Mouse (Mus musculus): ENCODE measurements around the gene Enkd1.

The Enkd1 gene

DNA sequence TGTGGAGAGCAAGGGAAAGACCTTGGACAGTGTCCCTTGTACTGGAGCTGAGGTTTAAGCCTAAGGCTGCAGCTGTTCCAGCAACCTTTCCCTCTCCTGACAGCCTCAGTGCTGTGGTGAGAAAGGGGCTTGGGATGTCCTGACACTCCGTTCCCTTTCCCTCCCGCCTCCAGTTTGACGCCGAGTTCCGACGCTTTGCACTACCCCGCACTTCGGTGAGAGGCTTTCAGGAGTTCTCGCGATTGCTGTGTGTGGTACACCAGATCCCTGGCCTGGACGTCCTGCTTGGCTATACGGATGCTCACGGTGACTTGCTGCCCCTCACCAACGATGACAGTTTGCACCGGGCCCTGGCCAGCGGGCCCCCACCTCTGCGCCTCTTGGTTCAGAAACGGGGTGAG lies 6.0 kb downstream of the Enkd1 start:
- no peak for DNase-seq (ENCODE audit: low read depth)

DNA sequence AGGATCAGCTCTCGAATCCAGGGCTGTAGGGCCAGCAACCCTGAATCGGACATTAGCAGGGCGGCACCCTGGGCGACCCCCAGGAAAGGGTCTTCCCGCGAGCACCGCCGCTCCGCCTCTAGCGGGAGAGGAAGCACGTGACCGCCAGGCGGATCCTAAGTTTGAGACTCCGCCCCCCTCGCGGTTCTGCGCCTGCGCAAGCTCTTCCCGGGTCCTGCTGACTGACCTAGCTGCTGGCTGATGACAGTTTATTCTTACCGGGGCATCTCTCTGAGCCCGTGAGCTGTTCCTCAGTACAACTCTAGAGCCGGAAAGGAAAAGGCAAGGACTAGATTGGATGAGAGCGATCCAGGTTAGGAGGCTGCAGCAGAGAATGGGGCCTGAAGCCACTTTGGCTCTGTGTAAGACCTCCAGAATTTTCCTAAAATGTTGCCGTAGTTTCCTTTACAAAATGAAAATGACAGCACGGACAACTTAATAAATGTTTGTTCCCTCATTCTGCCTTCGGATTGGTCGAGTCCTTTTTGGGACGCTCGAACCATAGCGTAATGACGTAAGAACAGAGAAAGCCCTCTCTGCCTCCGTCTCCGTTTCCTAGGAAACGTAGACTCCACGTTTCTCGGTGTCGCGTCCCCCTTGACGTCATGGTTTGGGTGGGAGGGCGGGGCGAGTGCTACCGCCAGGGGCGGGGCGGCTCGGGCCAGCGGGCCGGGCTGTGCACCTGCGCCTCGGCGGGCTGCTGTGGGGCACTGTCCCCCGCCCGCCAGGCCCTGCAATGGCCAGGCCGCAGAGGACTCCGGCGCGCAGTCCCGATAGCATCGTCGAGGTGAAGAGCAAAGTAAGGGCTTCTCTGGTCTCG lies 6.8 kb downstream of the Enkd1 start, which contains the start of the genes Acd and Pard6a:
Gene Acd, minus strand, starts transcription at position 137 of the 859 bp plus-strand sequence.
Gene Pard6a, plus strand, starts transcription at position 183 of the 859 bp plus-strand sequence.
- peak; percentile 89 for DNase-seq (ENCODE audit: low read depth)

DNA sequence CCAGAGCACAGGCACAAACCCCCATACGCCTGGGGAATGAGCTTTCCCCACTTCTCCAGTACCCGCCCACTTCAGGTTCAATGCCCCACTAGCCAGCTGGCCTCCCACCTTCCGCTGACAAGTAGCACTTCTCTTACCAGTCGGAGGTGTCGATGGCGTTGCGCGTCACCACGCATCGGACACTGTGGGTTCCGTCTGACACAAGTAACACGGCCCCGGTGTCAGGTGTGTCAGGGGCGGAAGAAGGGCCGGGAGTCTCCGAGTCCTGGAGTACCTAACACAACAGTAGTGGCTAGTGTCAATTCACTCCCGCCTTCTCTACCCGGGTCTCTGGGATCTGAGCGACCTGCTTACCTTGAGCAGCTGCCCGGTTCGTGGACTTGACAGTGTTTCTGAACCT lies 7.4 kb downstream of the Enkd1 start:
- peak; percentile 47 for DNase-seq (ENCODE audit: low read depth)

DNA sequence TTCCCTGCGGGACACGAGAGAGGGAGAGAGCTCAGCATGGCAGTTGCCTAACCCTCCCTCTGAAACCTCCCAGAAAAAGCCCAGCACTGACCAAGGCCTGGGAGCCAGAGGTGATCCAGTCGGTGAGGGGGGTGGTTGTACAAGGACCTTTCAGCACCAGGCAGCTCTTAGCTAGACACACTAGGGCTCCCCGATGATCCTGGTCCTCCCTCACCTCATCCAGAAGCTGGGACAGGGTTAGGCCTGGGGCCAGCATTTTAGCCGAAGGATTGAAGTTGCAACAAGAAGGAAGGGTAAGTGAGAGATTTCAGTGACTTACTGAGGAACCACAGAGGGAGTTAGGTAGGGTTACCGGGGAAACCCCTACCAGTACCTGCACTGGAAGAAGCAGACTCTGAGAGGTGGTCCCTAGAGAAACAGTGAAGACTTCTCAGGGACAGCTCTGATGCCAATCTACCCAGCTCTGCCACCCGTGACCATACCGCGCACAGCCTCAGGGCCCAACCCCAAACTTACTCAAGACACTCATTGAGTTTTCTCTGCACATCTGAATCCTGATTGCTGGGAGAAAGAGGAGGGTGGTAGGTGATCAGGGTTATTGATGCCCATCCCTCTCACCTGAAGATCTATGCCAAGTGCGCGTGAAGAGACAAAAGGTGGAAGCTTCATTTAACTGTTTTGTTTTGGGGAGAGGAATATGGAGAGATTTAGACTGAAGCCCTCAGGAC lies 8.4 kb downstream of the Enkd1 start:
- no peak for DNase-seq (ENCODE audit: low read depth)

DNA sequence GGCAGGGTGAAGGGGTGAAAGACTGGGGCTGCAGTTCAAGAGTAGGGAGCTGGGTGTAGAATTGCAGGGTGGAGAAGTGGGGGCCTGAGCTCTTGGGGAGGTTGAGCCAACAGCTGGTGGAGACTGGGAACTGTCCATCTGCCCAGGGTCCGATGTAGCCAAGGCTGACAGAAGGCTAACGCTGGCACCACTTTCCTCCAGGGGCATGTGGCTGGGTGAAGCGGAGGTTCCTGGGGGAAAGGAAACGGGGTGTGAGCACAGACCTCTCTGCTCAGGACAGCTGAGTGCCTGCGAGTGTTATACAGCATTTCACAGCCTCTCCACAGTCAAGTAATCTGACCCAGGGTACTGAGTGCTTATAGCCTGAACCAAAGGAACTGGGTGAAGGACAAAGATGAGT lies 9.3 kb downstream of the Enkd1 start:
- DNase-seq (ENCODE audit: low read depth) = no peak

DNA sequence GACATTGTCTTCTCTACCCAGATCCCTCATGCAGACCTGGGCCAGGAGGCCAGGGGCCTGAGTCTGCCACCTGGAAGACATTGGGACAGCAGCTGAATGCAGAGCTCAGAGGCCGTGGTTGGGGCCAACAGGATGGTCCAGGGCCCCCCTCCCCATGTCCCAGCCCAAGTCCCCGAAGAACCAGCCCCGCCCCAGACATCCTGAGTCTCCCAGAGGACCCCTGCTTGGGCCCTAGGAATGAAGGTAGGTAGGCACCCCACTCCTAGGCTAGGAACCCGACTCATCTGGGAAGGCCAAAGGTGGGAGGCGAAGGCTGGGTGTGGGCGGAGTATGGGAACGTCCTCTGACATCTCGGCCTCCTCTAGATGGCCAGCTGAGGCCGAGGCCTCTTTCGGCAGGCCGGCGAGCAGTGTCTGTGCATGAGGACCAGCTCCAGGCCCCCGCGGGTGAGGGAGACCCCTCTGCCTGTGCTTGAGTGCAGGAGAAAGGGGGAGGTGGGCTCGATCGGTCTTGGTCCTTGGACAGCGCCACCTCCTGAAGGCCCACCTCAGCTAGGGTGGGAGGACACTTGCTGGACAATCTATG lies 10.7 kb downstream of the Enkd1 start:
- no peak for DNase-seq (ENCODE audit: low read depth)

DNA sequence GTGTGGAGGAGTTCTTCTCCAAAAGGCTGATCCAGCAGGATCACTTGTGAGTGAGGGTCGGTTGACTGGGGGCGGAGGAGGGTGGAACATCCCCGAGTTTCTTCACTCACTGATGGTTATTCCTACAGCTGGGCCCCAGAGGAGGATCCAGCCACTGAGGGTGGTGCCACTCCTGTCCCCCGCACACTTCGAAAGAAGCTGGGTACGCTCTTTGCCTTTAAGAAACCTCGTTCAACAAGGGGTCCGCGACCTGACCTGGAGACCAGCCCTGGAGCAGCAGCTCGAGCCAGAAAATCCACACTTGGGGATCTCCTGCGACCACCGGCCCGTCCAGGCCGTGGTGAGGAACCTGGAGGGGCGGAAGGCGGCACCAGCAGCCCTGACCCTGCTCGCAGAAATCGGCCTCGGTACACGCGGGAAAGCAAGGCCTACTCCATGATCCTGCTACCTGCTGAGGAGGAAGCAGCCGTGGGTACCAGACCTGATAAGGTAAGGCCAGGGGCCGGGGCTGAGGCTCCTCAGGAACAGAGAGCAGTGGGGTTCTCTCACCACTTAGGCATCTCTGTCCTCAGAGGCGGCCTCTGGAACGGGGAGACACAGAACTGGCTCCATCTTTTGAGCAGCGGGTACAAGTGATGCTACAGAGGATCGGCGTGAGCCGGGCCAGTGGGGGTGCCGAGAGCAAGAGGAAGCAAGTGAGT lies 12.8 kb downstream of the Enkd1 start:
- DNase-seq (ENCODE audit: low read depth) = no peak

DNA sequence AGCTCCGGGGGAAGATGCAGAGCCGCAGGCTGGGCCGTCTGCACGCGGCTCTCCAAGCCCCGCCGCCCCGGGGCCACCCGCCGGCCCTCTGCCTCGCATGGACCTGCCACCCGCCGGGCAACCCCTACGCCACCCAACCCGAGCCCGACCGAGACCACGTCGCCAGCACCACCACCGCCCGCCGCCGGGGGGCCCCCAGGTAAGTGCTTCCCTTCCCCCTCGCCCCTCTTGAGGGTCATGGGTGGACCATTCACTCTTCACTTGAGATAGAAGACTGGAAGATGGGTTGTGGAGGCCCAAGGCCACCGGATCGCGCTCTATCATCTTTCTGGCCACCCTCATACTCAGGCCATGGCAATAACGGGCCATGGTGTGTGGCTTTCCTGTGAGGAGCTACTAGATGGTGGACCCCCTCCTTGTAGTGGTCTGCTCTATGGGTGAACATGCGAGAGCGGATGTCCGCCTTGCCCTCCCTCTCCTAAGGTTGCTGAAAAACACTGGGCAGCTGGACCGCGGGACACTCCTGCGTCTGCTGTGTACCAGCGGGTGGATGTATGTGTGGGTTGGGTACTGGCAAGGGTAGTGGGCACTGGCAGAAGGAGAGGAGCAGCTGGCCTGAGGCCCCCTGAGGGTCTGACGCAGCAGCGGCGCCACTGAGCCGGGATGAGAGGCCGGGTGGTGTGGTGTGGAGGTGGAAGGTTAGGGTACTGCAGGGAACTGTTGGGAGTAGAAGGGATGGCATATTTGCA lies 13.8 kb downstream of the Enkd1 start:
- no peak for DNase-seq (ENCODE audit: low read depth)

DNA sequence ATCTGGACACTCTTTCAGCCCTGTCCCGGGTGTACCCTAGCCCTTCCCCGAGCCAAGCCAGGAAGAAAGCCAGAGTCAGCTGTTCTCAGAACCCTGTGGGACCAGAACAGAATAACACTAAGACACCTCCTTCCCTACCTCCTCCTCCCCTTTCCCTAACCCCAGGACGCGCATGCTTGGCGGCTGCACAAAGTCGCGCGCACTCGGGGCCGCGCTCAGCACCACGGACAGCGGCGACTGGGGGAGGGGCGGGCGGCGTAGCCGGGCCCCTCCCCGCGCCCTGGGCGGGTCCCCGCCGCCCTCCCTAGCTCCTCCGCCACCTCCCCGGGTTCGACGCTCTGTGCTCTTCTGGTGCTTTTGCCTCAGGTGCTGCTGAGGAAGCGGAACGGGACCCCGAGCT lies 14.4 kb downstream of the Enkd1 start:
- DNase-seq (ENCODE audit: low read depth) = peak; percentile 39

DNA sequence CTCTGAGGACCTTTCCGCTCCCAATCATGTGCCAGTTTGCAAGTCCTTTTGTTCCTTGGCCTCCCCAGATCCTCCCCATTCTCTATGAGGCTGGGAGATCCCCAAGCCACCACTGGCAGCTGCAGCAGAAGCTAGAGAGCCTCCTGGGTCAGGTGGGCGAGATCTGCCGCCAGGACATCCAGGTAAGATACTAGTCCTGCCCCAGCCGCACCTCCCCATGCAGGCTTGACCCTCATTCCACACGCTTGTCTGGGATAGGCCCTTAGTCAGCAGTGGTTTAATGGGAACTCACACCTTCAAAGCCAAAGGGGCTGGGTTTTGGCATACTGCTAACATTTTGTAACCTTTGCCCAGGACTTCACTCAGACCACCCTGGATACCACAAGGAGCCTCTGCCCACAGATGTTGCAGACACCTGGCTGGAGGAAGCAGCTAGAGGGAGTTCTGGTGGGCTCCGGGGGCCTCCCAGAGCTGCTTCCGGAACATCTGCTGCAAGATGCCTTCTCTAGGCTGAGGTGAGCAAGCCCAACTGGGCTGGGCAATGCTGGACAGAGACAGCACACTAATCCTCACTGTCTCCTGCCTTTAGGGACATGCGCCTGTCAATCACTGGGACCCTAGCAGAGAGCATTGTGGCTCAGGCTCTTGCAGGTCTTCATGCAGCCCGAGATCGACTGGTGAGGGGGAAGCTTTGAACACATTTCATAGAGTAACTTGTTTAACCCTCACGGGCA lies 15.4 kb downstream of the Enkd1 start:
- DNase-seq (ENCODE audit: low read depth) = no peak

DNA sequence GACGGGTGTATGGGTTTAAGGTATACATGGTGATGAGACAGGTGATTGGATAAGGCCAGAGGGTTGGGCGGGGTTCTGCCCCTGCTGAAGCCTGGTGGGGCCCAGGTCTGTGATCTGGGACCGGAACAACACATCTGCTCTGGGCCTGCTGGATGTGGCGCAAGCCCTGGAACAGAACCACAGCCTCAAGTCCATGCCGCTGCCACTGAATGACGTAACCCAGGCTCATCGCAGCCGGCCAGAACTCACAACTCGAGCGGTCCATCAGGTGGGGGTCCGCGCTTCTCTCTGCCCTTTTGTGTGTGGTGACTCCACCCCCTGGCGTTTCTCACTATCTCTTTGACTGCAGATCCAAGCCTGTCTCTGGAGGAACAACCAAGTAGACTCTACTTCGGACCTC lies 17.0 kb downstream of the Enkd1 start:
- no peak for DNase-seq (ENCODE audit: low read depth)

DNA sequence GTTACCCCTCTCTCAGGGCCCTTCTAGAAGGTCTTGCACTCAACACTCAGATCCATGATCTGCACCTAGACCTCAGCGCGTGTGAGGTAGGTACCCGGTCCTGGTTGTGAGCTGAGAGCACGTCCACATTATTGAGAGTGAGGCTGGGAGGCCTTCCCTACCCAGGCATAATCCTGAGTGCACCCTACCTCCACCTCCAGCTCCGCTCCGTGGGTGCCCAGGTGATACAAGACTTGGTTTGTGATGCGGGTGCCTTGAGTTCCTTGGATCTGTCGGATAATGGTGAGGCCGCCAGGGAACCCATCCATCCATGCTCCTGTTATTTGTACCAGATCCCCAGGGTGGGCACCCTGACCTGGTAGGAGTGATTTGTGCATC lies 18.0 kb downstream of the Enkd1 start:
- no peak for DNase-seq (ENCODE audit: low read depth)

DNA sequence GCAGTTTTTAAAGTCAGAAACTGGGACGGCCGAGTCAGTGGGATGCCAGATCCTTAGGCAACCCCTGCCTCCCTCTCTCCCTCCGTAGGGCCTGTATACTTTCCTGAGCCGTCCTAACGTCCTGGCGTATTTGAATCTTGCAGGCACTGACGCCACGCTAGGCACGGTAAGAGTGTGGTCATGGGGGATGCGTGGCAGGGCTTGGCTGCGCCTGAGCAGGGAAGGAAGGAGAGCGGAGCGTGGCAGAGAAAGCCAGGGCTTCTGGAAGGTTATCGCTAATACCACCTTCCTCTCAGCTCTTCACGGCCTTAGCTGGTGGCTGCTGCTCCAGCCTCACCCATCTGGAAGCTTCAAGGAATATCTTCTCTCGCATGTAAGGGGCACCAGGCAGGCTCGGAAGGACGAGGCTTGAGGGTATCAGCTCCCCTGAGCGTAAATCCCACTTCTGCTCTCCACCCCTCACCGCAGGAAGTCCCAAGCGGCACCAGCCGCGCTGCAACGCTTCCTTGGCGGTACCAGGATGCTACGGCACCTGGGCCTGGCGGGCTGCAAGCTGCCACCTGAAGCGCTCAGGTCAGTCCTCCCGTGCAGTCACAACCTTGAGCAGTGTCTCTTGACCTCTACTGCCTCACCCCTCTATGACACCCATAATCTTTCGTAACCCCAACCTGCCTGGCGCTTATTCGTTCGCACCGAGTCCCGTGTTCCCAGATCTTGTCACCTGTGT lies 18.6 kb downstream of the Enkd1 start:
- no peak for DNase-seq (ENCODE audit: low read depth)

DNA sequence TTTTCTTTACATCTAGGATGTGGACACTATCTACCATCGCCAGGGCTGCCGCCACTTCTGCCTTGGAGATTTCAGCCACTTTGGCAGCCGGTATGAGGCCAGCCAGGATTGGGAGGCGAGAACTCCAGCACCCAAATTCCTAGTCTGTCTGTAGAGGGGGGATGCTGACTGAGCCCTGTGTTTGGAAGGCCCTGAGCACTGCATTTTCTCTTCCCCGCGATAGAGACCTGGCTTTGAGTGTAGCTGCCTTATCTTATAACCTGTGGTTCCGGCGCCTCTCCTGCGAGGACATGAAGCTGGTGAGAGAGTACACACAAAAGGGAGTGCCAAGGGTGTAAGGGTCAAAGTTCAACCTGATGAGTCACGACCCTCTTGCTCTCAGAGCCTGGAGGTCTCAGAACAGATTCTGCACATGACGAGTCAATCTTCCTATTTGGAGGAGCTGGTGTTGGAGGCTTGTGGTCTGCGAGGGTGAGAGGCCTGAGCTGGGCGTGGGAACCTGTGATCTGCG lies 19.7 kb downstream of the Enkd1 start:
- no peak for DNase-seq (ENCODE audit: low read depth)

DNA sequence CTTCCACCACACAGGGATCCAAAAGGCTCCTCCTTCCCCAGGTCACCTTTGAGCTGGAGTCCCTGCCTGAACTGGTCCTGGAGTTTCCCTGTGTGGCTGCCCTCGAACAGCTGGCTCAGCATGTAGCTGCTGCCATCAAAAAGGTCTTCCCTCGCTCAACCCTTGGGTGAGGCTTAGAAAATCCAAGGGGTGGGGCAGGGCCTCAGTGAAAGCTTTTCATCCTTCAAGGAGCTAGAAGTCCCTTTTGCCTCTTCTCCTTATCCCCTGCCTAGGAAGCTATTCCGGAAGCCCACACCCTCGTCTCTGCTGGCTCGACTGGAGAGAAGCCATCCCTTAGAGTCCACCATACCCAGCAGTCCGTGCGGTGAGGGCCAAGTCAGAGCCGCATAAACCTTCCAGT lies 20.5 kb downstream of the Enkd1 start:
- no peak for DNase-seq (ENCODE audit: low read depth)

DNA sequence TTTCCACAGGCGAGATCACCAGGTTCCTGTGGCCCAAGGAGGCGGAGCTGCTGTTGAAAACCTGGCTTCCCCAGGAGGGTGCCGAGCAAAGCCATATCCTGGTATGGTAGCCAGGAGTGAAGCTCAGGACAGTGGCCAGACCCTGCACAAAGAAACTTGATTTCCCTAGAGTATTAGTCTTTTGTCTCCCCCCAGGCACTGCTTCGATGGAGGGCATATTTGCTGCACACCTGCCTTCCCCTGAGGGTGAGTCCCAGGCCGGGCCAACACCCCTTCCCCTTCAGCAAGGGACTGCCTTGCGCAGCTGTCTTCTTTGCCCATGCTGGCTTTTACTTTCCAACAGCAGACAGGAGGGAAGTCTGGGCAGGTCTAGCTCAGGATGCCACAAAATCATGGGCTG lies 21.5 kb downstream of the Enkd1 start:
- DNase-seq (ENCODE audit: low read depth) = no peak

DNA sequence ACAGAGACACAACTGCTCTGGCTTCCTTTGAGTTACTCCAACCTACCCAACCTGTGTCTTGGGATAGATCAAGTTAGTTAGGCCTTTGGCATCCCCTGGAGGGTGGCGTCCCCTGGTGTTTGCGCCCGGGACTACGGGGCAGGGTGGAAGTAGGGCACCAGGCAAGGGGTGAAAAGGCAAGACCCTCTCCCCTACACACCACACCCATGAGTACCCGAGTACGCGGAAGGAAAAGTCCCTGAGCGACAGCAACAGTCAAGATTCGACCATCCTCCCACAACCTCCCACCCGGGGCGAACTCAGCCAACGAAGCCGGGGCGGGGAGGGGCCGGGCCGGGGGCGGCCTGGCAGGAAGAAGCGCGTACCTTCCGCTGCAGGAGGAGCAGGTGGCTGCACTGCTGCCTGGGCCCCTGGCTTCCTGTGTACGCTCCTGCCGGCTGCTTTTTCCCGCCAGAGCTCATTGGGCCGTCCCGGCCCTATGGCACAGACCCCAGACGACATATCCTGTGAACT lies 22.2 kb downstream of the Enkd1 start, which contains the start of gene Carmil2:
Gene Carmil2, plus strand, starts transcription at position 479 of the 513 bp plus-strand sequence.
- peak; percentile 62 for DNase-seq (ENCODE audit: low read depth)

DNA sequence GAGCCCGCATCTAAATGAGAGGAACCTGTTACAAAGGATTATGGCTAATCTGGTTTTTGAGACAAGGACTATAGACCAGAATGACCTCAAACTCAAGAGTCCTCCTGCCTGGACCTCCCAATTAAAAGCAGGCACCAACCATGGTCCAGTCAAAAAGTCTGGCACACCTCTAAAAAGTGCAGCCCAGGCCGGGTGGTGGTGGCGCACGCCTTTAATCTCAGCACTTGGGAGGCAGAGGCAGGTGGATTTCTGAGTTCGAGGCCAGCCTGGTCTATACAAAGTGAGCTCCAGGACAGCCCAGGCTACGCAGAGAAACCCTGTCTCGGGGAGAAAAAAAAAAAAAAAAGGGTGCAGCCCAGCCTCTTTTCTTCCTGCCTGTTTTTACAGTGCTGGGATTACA lies 22.7 kb downstream of the Enkd1 start:
- no peak for DNase-seq (ENCODE audit: low read depth)

DNA sequence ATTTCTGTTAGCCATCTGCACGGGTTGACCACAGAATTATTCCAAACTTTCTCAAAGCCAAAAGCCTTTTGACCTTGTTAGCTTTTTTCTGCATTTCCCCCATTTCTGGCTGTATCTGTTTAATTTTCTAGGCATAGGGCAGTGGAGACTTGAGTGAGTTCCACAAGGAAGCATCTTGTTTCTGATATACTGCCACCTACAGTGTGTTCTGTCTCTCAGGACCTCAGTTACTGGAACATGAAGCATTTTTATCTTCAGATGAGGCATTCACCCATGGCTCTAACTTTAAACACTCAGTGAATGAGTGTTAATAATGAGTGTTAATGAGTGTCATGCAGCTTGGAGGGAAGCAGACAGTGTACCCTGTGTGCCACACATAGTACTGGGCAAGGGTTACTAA lies 30.1 kb downstream of the Enkd1 start:
- DNase-seq (ENCODE audit: low read depth) = no peak

DNA sequence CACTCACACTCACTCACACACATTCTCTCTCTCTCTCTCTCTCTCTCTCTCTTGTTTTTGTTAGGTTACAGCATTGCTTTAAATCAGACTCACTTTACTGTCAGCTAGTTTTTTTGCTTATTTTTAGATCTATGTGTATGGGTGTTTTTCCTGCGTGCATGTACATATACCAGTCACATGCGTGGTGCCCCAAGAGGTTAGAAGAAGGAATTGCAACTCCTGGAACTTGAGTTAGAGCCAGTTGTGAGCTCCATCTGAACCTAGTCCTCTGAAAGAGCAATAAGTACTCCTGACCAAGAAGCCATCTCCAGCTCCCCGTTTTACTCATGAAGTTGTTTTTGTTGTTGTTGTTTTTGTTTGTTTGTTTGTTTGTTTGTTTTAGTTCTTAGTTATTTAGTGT lies 46.8 kb downstream of the Enkd1 start:
- no peak for DNase-seq (ENCODE audit: low read depth)

All from c-Kit-positive CD71-negative TER-119-negative erythroid progenitor cells, embryonic 14.5 days (primary cell).